Mouse (Mus musculus) cerebellum, adult 2 months (tissue): ENCODE measurements around the gene Fra10ac1.

Source experiments
- CTCF ChIP-seq: fragments of 200-500 bp; IDR thresholded peaks from 2 replicates; pipeline ENCODE4 v1.5.1; 2011; ENCODE audit warnings: low read depth, mild to moderate bottlenecking, control low read depth, low read length, moderate library complexity, borderline replicate concordance; ENCODE audit not compliant: insufficient read depth
- POLR2A ChIP-seq: fragments of 200-500 bp; IDR thresholded peaks from 2 replicates; pipeline ENCODE4 v1.6.1; 2011; ENCODE audit warnings: low read length, control low read depth, borderline replicate concordance; ENCODE audit not compliant: insufficient read depth

GRCm38 (mm10) chr19:38260346-38260745, 36.4 kb upstream of the Fra10ac1 start:
- TF ChIP-seq CTCF (no peak), POLR2A (no peak)
